Mouse (Mus musculus): ENCODE measurements at regions not wholly inside any gene's neighbourhood (a gene's known extent, or its start where the extent isn't known, plus 50 kb on each side); places are given as distances from the start of the nearest gene placed in this dataset.

DNA sequence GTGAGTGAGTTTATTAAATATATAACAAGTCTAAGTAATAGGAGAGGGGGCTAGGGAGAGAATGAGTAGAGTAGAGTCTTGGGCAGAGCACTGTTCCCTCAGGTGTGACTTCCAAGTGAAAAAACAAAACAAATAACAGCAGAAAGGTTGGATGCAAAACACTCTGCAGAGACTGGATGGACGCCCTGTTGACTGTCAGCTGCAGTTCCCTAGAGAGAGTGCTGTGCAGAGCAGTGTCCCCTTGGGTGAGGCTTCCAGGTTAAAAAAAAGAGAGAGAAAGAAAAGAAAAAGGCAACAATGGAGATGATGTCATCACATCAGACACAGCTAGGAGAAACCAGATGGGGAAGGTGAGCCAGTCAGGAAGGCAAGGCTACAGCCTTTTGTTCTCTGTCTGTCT is 137.6 kb upstream of the Hmgn3 start:
- Histone ChIP-seq H3K9ac (replicated peaks; ENCODE audit: low read depth, low read length) (no peak overlapping the region), H3K4me1 (ENCODE audit: control insufficient read depth, insufficient read depth, low read length) (no peaks in the 10 kb centered on the region), H3K36me3 (ENCODE audit: control insufficient read depth, insufficient read depth, low read length) (no peaks in the 10 kb centered on the region), H3K4me3 (ENCODE audit: low read depth, low read length) (no peak overlapping the region), H3K4me2 (replicated peaks; ENCODE audit: low read depth, low read length) (no peak overlapping the region), H3K9me3 (ENCODE audit: control insufficient read depth, low read depth, low read length) (no peaks in the 10 kb centered on the region), H3K27me3 (ENCODE audit: control insufficient read depth, insufficient read depth, low read length) (no peaks in the 10 kb centered on the region), H3K27ac (ENCODE audit: low read length) (no peak overlapping the region)
- 64% methylated on average over 1 of the region's 1 CpGs for WGBS
- no peak for ATAC-seq (ENCODE audit: insufficient number of reproducible peaks, insufficient read depth, low FRiP score, low read depth)

GRCm38 (mm10) chr9:83283662-83284061 is 137.2 kb upstream of the Hmgn3 start:
- H3K9me3 ChIP-seq (ENCODE audit: control insufficient read depth, low read depth, low read length), result no peaks in the 10 kb centered on the region
- WGBS, result 54% methylated on average over 4 of the region's 4 CpGs
- H3K4me1 ChIP-seq (ENCODE audit: control insufficient read depth, insufficient read depth, low read length), result no peaks in the 10 kb centered on the region
- H3K27me3 ChIP-seq (ENCODE audit: control insufficient read depth, insufficient read depth, low read length), result no peaks in the 10 kb centered on the region
- no peak overlapping the region for H3K27ac ChIP-seq (ENCODE audit: low read length)
- H3K4me2 ChIP-seq (replicated peaks; ENCODE audit: low read depth, low read length), result no peak overlapping the region
- H3K9ac ChIP-seq (replicated peaks; ENCODE audit: low read depth, low read length), result no peak overlapping the region
- no peaks in the 10 kb centered on the region for H3K36me3 ChIP-seq (ENCODE audit: control insufficient read depth, insufficient read depth, low read length)
- H3K4me3 ChIP-seq (ENCODE audit: low read depth, low read length), result no peak overlapping the region
- ATAC-seq (ENCODE audit: insufficient number of reproducible peaks, insufficient read depth, low FRiP score, low read depth), result no peak

DNA sequence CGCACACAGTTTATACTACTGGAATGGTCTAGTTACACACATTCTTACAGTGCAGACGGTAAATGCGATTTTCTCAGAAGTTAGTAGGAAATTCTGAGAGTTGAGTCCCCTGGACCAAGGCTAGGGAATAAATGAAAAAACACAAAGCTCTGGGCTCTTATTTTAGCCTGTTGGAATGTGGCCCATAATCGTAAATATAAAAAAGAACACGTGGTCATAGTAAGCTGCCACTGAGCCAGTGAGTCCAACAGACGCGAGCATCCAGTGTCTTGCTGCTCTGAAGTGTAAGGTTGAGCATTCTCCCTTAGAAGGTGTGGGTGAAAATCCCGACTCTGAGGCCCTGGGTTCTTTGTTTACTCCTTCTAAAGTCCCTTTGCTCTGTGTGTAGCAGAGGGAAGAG is 136.8 kb upstream of the Hmgn3 start:
- WGBS, result 56% methylated on average over 8 of the region's 8 CpGs
- no peak for ATAC-seq (ENCODE audit: insufficient number of reproducible peaks, insufficient read depth, low FRiP score, low read depth)
- H3K4me3 ChIP-seq (ENCODE audit: low read depth, low read length), result no peak overlapping the region
- H3K36me3 ChIP-seq (ENCODE audit: control insufficient read depth, insufficient read depth, low read length), result no peaks in the 10 kb centered on the region
- no peaks in the 10 kb centered on the region for H3K4me1 ChIP-seq (ENCODE audit: control insufficient read depth, insufficient read depth, low read length)
- no peak overlapping the region for H3K9ac ChIP-seq (replicated peaks; ENCODE audit: low read depth, low read length)
- H3K4me2 ChIP-seq (replicated peaks; ENCODE audit: low read depth, low read length), result no peak overlapping the region
- H3K27ac ChIP-seq (ENCODE audit: low read length), result no peak overlapping the region
- no peaks in the 10 kb centered on the region for H3K27me3 ChIP-seq (ENCODE audit: control insufficient read depth, insufficient read depth, low read length)
- no peaks in the 10 kb centered on the region for H3K9me3 ChIP-seq (ENCODE audit: control insufficient read depth, low read depth, low read length)

DNA sequence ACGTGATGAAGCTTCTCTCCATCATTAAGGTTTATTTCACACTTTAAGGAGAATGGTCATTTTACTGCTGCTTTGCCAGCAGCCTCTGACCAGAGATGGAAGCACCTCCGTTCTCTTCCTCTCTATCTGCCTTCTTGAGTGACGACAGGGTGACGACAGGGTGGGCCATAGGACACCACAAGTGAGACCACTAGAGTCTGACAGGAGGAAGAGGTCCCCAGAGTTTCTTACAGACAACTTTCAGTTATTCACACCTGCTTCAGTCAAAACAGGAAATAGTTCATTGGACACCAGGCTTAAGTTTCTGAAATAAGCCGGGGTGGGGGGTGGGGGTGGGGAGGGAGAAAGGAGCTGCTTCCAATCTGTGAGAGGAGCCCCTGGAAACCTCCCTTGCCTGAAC is 131.3 kb upstream of the Hmgn3 start:
- no peaks in the 10 kb centered on the region for H3K27me3 ChIP-seq (ENCODE audit: control insufficient read depth, insufficient read depth, low read length)
- 68% methylated on average over 5 of the region's 5 CpGs for WGBS
- no peaks in the 10 kb centered on the region for H3K9me3 ChIP-seq (ENCODE audit: control insufficient read depth, low read depth, low read length)
- no peak overlapping the region for H3K4me2 ChIP-seq (replicated peaks; ENCODE audit: low read depth, low read length)
- H3K4me3 ChIP-seq (ENCODE audit: low read depth, low read length), result no peak overlapping the region
- H3K9ac ChIP-seq (replicated peaks; ENCODE audit: low read depth, low read length), result no peak overlapping the region
- no peaks in the 10 kb centered on the region for H3K4me1 ChIP-seq (ENCODE audit: control insufficient read depth, insufficient read depth, low read length)
- no peaks in the 10 kb centered on the region for H3K36me3 ChIP-seq (ENCODE audit: control insufficient read depth, insufficient read depth, low read length)
- no peak for ATAC-seq (ENCODE audit: insufficient number of reproducible peaks, insufficient read depth, low FRiP score, low read depth)
- H3K27ac ChIP-seq (ENCODE audit: low read length), result no peak overlapping the region

DNA sequence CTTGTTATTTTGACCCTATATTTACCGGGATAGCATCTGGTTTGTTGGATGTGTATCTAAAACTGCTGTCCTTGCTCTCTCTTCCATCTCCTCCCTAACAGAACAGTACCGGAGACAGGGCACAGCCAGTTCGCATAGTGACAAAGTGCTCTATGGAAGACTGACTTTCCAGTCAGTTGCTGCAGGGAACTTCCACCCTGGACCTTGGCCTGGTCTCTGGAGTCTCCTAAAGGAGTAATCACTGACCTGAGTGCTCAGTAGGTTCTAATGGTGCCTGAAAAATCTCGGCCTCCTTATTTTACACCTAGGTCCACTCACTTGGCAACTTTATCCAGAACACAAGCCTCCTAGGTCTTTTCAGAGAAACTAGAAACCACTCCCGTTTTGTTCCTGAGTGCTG is 130.9 kb upstream of the Hmgn3 start:
- Histone ChIP-seq H3K36me3 (ENCODE audit: control insufficient read depth, insufficient read depth, low read length) (no peaks in the 10 kb centered on the region), H3K27ac (ENCODE audit: low read length) (no peak overlapping the region), H3K9me3 (ENCODE audit: control insufficient read depth, low read depth, low read length) (no peaks in the 10 kb centered on the region), H3K27me3 (ENCODE audit: control insufficient read depth, insufficient read depth, low read length) (no peaks in the 10 kb centered on the region), H3K4me2 (replicated peaks; ENCODE audit: low read depth, low read length) (no peak overlapping the region), H3K9ac (replicated peaks; ENCODE audit: low read depth, low read length) (no peak overlapping the region), H3K4me1 (ENCODE audit: control insufficient read depth, insufficient read depth, low read length) (no peaks in the 10 kb centered on the region), H3K4me3 (ENCODE audit: low read depth, low read length) (no peak overlapping the region)
- WGBS, result 82% methylated on average over 5 of the region's 5 CpGs
- ATAC-seq (ENCODE audit: insufficient number of reproducible peaks, insufficient read depth, low FRiP score, low read depth), result no peak

DNA sequence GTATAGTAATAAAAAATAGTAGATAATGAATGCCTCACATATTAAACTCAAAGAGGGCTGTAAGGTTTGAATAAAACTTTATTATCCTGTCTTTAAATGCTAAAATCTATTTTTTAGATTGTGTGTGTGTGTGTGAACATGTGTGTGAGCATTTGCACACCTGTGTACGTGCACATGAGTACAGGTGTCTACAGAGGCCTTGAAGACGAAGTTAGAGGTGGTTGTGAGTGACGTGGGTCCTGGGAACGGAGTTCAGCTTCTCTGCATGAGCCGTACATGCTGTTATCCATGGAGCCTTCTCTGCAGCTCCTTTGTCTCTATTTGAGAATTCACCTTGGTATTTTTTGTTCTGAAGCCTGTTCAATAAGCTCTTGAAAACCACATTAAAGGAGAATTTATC is 129.8 kb upstream of the Hmgn3 start:
- Histone ChIP-seq H3K9me3 (ENCODE audit: control insufficient read depth, low read depth, low read length) (no peaks in the 10 kb centered on the region), H3K4me3 (ENCODE audit: low read depth, low read length) (no peak overlapping the region), H3K27me3 (ENCODE audit: control insufficient read depth, insufficient read depth, low read length) (no peaks in the 10 kb centered on the region), H3K36me3 (ENCODE audit: control insufficient read depth, insufficient read depth, low read length) (no peaks in the 10 kb centered on the region), H3K9ac (replicated peaks; ENCODE audit: low read depth, low read length) (no peak overlapping the region), H3K4me1 (ENCODE audit: control insufficient read depth, insufficient read depth, low read length) (no peaks in the 10 kb centered on the region), H3K4me2 (replicated peaks; ENCODE audit: low read depth, low read length) (no peak overlapping the region), H3K27ac (ENCODE audit: low read length) (no peak overlapping the region)
- 84% methylated on average over 5 of the region's 5 CpGs for WGBS
- no peak for ATAC-seq (ENCODE audit: insufficient number of reproducible peaks, insufficient read depth, low FRiP score, low read depth)

GRCm38 (mm10) chr9:83273361-83273975 is 127.0 kb upstream of the Hmgn3 start:
- no peak overlapping the region for H3K27ac ChIP-seq (ENCODE audit: low read length)
- H3K9me3 ChIP-seq (ENCODE audit: control insufficient read depth, low read depth, low read length), result no peaks in the 10 kb centered on the region; the same call in 1 of the 2 replicates
- no peak for ATAC-seq (ENCODE audit: insufficient number of reproducible peaks, insufficient read depth, low FRiP score, low read depth)
- no peak overlapping the region for H3K4me3 ChIP-seq (ENCODE audit: low read depth, low read length)
- H3K4me1 ChIP-seq (ENCODE audit: control insufficient read depth, insufficient read depth, low read length), result no peaks in the 10 kb centered on the region
- no peak overlapping the region for H3K9ac ChIP-seq (replicated peaks; ENCODE audit: low read depth, low read length)
- 76% methylated on average over 9 of the region's 9 CpGs for WGBS
- no peaks in the 10 kb centered on the region for H3K27me3 ChIP-seq (ENCODE audit: control insufficient read depth, insufficient read depth, low read length)
- H3K36me3 ChIP-seq (ENCODE audit: control insufficient read depth, insufficient read depth, low read length), result no peaks in the 10 kb centered on the region
- H3K4me2 ChIP-seq (replicated peaks; ENCODE audit: low read depth, low read length), result no peak overlapping the region

DNA sequence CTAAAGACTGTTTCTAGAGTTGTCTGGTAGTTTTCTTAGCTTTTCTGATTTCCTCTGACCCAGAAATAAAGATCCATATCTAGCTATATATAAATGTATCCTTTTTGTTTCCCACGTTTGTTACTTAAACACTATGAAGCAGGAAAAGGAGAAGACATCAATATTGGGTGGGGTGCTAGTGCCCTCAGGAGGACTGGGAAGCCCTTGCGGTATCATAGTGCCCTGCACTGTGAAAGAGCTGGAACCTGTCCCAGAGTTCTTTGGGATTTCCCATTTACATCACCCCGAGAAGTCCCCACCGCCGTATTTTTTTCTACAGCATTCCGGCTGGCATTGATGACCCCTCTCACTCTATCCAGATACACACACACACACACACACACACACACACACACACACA is 119.3 kb upstream of the Hmgn3 start:
- ATAC-seq (ENCODE audit: insufficient number of reproducible peaks, insufficient read depth, low FRiP score, low read depth), result no peak

DNA sequence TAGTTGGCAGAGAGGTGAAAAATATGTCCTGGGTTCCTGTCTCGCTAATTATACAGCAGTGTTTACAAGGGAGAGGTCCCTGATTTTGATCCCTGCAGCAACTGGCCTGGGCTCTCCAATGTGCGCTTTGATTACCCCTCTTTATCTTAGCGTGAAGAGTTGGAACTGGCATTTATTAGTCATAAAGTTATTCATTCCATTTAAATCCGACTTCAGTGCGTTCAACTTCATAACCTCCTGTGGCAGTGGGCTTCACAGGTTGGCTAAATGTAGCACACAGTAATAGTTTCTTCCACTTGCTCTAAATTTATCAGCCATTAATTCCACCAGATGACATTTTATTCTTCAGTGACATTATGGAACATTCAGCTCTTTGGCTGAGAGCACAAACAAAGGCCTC is 113.0 kb upstream of the Hmgn3 start:
- H3K9me3 ChIP-seq (ENCODE audit: control insufficient read depth, low read depth, low read length), result no peaks in the 10 kb centered on the region
- H3K4me3 ChIP-seq (ENCODE audit: low read depth, low read length), result no peak overlapping the region
- no peaks in the 10 kb centered on the region for H3K27me3 ChIP-seq (ENCODE audit: control insufficient read depth, insufficient read depth, low read length)
- no peaks in the 10 kb centered on the region for H3K36me3 ChIP-seq (ENCODE audit: control insufficient read depth, insufficient read depth, low read length)
- no peak for ATAC-seq (ENCODE audit: insufficient number of reproducible peaks, insufficient read depth, low FRiP score, low read depth)
- H3K27ac ChIP-seq (ENCODE audit: low read length), result no peak overlapping the region
- no peak overlapping the region for H3K9ac ChIP-seq (replicated peaks; ENCODE audit: low read depth, low read length)
- no peaks in the 10 kb centered on the region for H3K4me1 ChIP-seq (ENCODE audit: control insufficient read depth, insufficient read depth, low read length)
- 53% methylated on average over 5 of the region's 5 CpGs for WGBS
- H3K4me2 ChIP-seq (replicated peaks; ENCODE audit: low read depth, low read length), result no peak overlapping the region

More for the DNA sequence above, 119.3 kb upstream of the Hmgn3 start:
- Histone ChIP-seq H3K27me3 (ENCODE audit: control insufficient read depth, insufficient read depth, low read length) (no peaks in the 10 kb centered on the region), H3K9ac (replicated peaks; ENCODE audit: low read depth, low read length) (no peak overlapping the region), H3K4me3 (ENCODE audit: low read depth, low read length) (no peak overlapping the region), H3K4me1 (ENCODE audit: control insufficient read depth, insufficient read depth, low read length) (no peaks in the 10 kb centered on the region), H3K4me2 (replicated peaks; ENCODE audit: low read depth, low read length) (no peak overlapping the region), H3K36me3 (ENCODE audit: control insufficient read depth, insufficient read depth, low read length) (no peaks in the 10 kb centered on the region), H3K9me3 (ENCODE audit: control insufficient read depth, low read depth, low read length) (no peaks in the 10 kb centered on the region; the same call in 1 of the 2 replicates), H3K27ac (ENCODE audit: low read length) (no peak overlapping the region)
- 71% methylated on average over 6 of the region's 6 CpGs for WGBS

All from stomach, embryonic 14.5 days (tissue).